Mouse (Mus musculus): ENCODE measurements around the gene Tppp2.
"Not testable (repeated sequence)": the region's sequence is repeated elsewhere in the genome, so short reads cannot be mapped to it uniquely, and the experiment has no call there.

Gene Tppp2

DNA sequence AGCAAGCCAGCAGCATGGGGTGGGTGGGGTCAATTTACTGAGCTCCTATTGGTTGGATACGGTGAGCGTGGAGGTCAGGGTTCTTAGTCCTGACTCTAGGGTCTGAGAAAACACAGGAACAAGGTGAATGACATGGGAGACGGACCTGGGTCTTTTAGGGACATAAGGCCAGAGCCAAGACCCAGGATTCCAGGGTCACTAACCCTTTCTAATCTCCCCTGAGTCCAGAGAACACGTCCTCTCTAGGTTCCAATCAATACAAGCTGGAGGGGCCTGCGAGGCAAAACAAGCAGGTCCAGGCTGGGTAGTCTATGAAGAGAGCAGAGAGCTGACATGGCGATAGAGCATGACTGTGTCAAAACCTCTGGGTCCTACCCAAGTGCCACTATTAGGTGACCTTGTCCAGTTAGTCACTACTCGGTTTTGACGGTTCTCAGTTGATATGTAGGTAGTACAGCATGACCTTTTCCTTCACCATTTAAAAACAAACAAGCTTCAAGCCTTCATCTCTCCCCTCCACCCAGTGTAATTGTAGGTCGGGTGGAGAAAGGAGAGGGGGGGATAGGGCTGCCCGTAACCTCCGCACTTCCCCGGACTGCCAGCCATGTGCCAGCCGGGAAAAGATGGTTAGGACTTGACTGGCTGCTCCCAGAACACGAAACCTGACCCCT lies 5.7 kb upstream of the Tppp2 start:
- no peak for DNase-seq

DNA sequence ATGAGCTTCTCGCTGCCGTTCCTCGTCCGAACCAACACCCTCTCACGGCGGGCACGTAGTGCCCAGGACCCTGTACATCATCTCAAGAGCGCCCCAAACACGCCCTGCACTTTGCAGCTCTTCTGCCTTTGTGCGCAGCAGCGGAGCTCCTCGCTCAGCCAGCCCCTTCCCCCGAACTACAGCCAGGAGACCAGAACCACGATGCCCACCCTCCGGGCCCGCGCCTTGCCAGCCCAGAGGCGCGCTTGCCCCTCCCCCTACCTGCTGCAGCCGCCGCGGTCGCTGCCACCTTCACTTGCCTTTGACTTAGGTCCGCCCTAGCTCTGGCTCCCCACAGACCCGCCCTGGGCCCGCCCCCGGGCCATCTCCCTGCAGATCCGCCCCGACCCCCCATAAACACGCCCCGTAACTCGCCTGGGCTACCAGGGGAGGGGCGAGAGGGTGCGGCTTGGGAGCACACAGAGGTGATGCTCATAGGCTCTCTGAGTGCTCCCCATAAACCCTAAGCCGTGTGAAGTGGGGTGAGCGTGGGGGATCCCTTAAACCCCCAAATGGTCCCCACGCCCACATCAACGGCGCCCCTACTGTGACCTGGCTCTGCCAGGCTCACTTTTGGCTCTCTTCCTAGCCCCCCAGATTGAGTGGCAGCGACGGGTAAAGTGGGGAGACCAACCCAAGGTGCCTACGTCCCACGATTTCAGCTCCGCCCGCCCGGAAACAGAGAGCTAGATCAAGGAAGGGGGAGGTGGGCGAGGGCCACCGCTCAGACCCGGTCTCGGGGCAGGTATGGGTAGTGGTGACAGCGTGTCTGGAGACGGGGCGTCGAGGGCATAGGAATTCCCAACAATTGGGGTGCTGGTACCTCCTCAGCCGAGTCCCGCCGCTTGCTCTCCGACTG lies 4.9 kb upstream of the Tppp2 start:
- DNase-seq, result peak; percentile 84

DNA sequence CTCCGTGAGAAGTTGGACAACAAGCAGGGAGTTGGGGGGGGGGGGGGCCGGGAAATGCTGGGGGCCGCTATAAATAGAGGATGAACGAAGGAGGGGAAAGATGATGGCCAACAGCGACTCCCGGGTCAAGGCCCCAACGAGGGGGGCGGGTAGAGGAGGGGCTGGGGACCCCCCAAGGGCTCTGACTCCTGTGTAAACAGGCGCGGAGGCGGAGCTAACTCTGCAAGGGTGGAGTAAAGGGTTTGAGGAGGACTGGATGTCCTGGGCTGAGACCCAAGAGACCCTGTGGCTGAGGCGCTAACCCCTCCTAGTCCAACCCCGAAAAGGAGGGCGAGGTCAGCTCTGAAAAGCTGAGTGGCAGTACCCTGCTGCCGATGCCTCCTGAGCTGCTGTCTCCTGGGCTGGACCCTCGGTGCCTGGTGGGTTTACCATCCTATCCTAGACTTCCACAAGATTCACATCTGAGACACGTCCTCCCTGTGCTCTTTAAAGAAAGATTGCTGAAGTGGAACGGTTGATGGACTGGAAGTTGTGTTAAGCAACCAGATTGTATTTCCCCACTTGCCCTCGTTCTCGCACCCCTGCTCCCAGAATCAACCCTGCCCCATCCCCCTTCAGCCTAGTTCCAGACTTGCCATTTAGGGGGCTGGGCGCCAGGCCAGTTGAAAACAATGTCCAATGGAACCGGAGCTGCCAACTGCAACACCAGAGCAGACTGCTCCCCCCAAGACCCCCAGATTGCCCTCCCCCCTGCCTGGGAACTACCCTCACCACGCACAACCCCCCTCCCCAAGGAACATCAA lies 4.1 kb upstream of the Tppp2 start, which contains the start of gene Ndrg2:
Gene Ndrg2 (minus strand): TSS at position 199 of the 803 bp plus-strand sequence.
- peak; percentile 87 for DNase-seq

DNA sequence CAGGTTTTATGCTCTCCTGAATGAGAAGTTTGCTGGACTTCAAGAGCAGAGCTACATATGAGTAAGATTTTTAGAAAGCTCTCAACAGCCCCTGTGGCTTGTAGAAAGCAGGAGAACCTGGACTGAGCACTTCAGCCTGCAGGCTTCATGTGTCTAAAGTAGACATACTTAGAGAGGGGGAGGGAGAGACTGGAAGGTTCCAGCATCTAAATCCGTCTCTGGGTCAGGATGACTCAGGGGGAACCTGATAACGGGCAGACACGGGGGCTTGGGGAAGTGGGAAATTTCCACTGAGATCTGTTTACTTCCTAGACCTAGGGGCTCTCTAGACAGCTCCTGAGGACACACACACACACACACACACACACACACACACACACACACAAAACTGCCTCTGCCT lies 3.2 kb upstream of the Tppp2 start:
- DNase-seq, result no peak

DNA sequence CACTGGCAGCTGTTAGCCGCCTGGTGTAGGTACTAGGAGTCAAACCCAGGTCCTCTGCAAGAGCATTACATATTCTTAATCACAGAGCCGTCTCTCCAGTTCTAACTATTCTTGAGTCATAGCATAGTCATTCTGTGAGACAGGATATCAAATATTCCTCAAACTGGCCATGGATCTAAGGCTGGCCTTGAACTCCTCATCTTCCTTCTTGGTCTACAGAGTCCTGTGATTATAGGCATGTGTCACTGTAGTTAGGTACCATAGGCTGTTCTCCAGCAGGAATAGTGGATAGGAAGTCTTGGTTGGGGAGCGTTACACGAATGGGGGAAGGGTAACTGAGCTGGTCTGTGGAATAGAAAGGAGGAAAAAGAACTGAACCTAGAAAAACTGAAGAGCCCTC lies 1.7 kb upstream of the Tppp2 start:
- DNase-seq, result no peak

DNA sequence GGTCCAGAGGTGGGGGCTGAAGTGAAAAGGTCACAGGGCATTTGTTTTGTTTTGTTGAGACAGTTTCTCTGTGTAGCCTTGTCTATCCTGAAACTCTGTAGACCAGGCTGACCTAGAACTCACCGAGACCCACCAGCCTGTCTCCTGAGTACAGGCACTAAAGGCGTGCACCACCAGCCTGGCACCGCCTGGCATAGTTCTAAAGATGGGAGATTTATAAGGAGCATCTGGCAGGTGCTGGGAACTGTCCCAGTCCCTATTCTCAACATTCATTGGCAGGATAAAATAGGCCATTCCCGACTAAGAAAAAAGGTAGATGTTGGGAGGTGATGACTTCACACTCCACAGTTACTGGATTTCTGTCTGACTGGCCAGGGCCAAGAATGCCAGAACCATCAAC lies 741 bp downstream of the Tppp2 start:
- DNase-seq, result no peak

DNA sequence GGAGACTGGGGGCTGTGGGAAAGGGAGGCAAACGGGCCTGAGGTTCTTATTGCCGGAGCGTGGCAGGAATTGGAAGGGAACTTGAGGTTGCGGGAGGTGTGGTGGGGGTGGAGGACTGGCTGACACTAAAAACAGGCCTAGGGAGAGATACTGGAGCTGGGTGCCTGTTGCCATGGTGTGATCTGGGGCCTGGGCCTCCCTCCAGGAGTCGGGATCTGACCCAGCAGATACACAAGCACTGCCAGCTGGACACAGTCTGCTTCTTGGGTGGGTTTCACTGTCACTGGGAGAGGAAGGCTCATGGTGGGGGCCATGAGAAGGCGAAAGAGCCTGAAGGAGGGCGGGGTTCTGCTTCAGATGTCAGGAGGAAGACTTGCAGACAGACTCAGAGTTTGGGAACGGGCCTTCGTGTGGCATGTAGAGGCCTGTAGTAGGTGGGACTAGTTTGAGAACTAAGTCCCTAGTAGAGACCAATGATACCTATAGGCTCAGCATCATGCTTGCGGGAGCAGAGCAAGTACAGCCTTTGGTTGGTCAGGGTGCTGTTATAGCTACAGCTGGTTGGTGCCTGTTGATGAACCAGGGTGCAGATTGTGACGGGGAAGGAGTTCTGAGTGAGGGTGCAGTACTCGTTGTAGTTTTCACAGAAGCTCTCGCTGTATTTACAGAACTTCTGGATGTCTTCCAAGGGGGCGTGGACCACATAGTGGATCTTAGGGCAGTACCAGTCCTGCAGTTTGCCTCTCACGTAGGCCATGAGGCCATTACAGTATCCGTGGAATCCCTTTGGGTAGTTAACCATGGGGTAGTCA lies 3.7 kb downstream of the Tppp2 start:
- peak; percentile 62 for DNase-seq

DNA sequence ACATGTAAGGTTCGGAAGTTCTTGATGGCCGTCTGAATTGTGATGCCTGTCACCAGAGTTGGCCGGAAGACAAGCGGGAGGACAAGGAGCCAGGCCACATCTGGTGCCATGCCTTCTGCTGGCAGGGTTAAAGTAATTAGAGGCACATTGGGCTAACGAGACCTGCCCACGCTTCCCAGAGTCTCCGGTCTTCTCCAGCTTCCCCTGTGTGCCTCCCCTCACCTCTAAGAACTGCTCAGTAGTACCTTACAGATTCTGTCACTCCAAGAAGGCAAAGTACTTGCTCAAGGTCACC lies 4.3 kb downstream of the Tppp2 start, which contains the start of gene Rnase13:
Gene Rnase13 (minus strand): TSS at position 203 of the 295 bp plus-strand sequence.
- DNase-seq, result no peak

DNA sequence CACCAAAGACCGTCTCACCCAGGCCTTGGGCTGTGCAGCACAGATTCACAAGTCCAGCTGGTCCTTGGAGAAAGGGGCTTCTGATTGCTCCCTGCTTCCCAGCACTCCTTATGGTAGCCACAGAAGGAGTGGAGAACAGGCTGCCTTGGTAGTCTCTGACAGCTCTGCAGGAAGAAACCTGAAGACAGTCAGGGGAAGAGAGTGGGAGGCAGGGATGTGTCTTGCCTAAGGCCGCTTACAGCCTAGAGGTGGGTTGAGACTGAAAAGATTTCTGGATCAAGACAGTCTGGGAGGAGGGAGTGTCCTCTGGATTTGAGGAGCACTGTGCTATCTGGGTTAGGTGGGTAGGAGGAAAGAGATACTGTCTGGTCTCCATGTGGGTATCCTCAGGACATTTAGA lies 4.7 kb downstream of the Tppp2 start:
- no peak for DNase-seq

DNA sequence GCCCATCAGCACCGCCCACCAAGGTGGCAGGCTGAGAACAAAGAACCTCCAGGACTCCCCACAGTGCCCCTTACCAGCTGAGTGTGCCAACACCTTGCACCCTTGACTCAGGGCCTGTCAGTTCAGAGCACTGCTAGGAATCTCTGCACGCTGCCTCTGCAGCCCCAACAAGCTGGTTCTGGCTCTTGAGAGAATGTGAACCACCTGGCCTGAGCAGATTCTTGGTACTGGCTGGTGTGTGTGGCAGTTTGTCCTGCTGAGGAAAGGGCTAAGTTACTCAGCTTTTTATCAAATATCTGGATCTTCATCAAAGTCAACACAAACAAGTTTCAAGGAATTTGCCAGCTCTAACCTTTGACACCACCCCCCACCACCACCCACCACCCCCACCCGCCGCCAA lies 5.3 kb downstream of the Tppp2 start:
- no peak for DNase-seq

DNA sequence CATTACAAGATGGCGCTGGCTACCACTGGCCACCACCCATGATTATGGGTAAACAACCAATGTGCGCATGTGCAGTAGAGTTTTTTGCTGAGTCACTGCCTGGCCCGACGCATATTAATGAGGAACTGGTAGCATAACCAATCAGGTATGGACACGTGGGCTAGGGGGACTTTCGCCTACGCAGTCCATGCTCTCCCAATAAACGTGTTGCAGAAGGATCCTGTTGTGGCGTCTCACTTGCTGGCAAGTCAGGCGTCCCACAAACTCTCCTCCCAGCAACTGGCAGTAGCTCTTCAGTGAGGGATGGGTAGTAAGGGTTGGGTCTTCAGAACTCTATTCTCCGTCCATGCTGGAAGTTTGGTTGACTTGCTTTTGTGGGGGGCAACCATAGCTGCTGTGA lies 8.7 kb downstream of the Tppp2 start:
- not testable (repeated sequence) for DNase-seq

DNA sequence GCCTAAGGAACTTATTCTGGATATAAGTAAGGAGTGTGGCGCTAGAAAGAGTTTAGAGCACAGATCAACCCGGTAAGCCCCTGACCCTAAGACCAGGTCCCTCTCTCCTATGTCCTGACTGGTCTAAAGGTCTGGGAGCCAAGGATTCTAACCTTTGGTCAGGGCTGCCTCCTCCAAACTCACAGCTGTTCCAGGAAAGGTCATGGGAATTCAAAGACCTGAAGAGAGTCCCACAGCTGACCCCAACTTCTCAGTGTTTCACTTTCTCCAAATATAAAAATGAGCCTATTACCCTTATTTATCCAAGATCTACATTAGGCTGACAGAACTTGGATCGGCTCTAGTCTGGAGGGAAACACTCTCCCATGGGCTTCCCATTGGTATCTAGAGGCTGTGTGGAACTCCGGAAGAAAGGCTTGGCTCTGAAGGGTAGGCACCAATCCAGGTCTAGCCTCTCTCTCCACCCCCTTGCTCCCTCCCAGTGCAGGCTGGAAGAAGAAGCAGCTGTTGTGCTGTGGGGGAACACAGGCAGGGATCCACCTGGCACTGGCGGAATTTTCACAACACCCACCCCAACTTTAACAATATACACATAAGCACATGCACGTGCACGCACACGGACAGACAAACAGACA lies 11.2 kb downstream of the Tppp2 start:
- DNase-seq, result peak; percentile 71

DNA sequence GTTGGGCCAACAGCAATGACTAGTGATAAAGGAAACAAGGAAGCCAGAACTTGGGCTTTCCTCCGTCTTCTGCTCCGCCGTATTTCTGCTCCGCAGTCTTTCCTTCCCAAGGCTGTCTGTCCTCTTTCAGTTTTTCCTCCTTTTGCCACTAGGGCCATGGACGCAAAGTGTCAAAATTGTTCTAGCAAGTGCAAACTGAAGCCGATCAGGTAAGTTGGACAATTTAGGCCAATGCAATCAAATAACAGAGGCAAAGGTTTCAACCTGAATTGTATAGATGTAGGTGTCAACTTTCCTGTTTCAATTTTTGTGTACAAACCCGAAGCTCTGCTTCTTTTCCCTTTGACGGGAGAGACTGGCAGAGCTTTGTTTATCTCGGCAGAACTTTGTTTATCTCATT lies 11.7 kb downstream of the Tppp2 start:
- DNase-seq, result no peak

DNA sequence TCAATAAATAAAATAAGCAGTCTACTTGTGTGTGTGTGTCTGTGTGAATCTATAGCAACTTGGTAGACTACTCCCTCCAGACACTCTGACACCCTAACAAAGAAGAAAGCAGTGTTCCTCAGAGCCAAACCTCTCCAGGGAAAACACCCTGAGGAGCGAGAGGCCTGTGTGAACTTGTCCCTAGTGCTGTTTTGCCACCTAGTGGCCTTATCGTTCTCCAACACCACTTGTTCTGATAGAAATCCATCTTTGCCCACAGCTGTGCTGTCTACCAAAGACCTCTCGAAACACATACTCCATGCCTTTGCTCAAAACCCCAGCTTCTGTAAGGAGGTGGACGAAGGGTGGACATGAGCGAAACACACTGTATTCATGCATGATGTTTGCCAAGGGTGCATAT lies 12.6 kb downstream of the Tppp2 start:
- DNase-seq, result peak; percentile 74

DNA sequence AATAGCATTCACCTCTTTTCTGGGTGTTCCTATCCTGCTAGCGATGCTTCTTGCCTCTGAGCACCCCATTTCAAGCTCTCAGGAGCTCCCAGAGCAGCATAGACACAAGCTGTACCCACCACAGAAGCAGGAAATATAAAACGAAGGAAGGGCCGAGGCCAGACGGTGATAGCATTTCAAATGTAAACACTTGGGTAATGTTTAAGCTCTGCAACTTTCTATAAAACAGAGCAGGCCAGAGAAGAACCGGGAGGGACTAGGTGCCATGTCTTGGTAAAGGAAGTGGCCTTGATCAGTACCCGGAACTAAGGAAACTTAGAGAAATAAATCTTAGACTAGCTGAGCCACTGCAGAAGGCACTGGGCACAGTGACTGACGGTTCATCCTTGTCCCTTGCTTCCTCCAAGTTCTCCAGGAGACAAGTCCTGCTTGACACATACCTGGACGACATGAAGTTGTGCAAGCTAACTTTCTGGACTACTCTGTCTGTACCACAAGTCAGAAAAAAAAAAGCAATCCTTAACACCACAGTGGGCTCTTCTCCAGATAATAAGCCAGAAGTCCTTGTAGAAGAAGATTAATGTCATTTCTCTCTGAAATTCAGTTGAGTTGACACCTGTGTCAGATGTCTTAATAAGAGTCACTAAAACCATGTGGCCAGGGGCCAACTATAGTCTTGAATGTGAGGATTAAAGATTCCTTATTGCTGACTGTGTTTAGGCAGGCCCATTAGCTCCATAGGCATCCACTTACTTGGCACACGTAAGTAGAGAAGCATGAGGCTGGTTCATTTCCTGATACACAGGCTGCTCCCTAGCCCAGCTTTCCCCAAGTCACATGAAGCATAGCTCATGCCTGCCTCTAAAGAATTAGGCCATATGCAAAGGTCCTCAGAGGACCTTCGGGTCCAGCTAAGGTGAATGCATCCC lies 14.1 kb downstream of the Tppp2 start:
- DNase-seq, result no peak

DNA sequence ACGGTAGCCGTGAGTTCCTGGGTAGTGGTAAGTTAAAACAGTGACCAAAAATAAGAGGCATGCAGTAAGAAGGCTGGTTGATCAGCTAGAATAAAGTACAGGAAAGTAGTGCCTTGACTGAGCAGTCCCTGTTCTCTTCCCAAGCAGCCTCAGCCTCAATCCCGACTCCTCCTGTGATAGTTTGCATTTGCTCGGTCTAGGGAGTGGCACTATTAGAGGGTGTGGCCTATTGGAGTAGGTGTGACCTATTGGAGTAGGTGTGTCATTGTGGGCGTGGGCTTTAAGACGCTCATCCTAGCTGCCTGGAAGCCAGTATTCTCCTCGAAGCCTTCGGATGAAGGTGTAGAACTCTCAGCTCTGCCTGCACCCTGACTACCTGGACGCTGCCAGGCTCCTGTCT lies 20.8 kb downstream of the Tppp2 start:
- DNase-seq, result no peak

DNA sequence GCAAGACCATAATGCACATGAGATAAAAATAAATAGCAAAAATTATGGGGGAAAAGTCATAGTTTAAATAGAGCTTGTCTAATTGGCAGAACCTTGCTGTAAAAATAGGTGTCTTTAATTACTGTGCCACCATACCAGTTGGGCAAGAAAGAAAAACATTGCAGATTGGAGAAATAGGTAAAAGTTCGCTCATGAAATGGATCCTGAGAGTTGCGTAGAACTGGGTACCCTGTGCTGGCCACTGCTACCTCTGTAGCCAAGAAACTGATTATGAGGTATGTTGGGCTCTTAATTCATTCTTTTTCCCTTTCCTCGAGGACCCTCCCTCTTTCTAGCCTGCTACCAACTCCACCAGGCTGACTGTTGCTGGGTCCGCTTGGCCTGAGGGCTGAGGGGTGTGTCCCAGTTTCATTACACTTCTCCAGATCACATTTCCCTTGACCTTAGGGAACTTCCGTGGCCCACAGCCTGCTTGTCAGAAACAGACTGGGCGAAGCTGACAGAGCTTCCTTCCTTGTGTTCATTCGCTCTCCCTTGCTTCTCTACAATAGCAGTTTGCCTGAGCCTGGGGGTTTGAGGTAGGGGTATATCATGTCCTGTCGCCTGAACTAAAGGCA lies 22.8 kb downstream of the Tppp2 start:
- DNase-seq, result peak; percentile 35

DNA sequence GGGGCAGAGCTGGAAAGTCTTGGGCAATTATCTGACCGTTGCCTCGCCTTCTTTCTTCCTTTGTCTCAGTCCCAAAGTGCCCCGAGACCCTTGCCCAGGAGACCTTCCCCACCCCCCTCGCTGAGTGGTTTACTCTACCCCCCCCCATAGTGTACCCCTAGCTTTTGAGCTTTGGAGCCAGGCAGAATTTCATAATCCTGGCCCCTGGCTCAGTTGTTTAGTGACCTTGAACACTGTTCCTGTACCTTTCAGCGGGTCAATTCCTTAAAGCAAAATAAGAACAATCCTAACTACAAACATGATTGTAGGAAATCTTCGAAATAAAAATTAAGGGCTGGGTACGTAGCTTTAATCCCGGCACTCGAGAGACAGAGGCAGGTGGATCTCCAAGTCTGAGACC lies 23.4 kb downstream of the Tppp2 start:
- DNase-seq, result no peak

DNA sequence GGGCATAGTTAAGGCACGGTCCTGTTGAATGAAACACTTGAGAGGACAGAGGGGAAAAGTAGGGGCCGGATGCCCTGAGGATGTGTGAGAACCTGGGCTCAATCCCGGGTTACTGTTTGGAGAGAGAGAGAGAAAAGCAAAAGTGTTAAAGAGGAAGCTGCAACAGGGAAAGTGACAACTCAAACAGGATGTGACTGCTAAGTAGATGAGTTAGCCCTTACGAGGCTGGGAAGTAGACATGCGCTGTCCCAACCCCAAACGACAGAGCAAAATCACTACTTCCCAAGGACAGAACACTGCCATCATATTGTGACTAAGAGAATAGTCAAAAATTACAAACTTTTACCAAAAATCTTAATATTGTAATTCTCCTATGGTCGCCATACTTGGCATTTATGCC lies 24.0 kb downstream of the Tppp2 start:
- DNase-seq, result no peak

DNA sequence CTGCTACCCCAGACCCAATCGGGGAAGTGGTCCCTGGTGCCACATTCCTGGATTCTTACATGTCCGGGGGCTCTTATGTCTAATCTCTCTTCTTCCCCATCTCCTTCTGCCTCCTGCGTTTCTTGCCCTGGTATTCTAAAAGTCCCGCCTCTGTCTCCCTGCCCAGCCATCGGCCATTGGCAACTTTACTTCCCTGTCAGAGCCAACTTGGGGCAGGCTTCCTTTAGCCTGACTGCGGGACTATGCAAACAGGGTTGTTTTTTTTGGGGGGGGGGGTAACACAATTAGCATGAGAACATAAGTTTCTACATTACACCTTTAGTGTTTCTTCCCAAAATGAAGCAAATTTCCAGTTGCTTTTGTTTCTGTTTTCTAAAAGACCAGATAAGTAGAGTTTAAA lies 25.1 kb downstream of the Tppp2 start:
- DNase-seq, result no peak

DNA sequence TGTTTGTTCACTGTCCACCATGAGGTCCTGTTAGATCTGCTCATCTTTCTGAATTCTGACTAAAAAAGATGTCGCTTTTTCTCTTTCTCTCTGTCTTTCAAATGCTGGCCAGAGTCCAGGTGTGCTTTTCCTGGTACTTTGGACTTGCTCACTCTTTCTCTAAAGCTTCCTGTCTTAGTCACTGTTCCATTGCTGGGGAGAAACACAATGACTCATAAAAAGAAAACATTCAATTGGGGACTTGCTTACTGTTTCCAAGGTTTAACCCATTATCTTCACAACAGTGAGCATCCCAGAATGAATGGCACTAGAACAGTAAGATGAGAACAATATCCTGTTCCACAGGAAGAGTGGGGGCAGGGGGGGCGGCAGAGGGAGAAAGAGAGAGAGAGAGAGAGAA lies 42.1 kb downstream of the Tppp2 start:
- no peak for DNase-seq
